Mouse (Mus musculus): Measurements from ENCODE around the gene Alx3. TPM values are rescaled to one million over a fixed set of nuclear protein-coding genes. Genes with fewer than 3 reads are reported as not detected.

The Alx3 gene
- polyA plus RNA-seq, 1 experiment from 2014 or later, result 1.2 TPM

- WGBS, result 83% methylated on average over 7 of the region's 7 CpGs
- no peak for ATAC-seq
These were observed 27.1 kb upstream of the Alx3 start for GRCm38 (mm10) chr3:107567766-107568165.

GRCm38 (mm10) chr3:107568721-107569120 lies 26.1 kb upstream of the Alx3 start:
- Histone ChIP-seq H3K27me3 (no peaks in the 10 kb centered on the region), H3K4me3 (replicated peaks) (no peak overlapping the region), H3K27ac (no peak overlapping the region), H3K9me3 (no peaks in the 10 kb centered on the region), H3K9ac (replicated peaks) (no peak overlapping the region), H3K4me2 (replicated peaks) (no peak overlapping the region), H3K4me1 (replicated peaks) (no peaks in the 10 kb centered on the region), H3K36me3 (no peaks in the 10 kb centered on the region)
- peak; percentile 68 for ATAC-seq
- WGBS, result 60% methylated on average over 4 of the region's 4 CpGs

More at GRCm38 (mm10) chr3:107567766-107568165, 27.1 kb upstream of the Alx3 start:
- Histone ChIP-seq H3K4me3 (replicated peaks) (no peak overlapping the region), H3K9me3 (no peaks in the 10 kb centered on the region), H3K36me3 (no peaks in the 10 kb centered on the region), H3K27ac (no peak overlapping the region), H3K4me2 (replicated peaks) (no peak overlapping the region), H3K9ac (replicated peaks) (no peak overlapping the region), H3K27me3 (no peaks in the 10 kb centered on the region), H3K4me1 (replicated peaks) (no peaks in the 10 kb centered on the region)

- ATAC-seq, result no peak
- H3K36me3 ChIP-seq, result no peaks in the 10 kb centered on the region
- no peak overlapping the region for H3K9ac ChIP-seq (replicated peaks)
- no peaks in the 10 kb centered on the region for H3K4me1 ChIP-seq (replicated peaks)
- no peaks in the 10 kb centered on the region for H3K27me3 ChIP-seq
- no peaks in the 10 kb centered on the region for H3K9me3 ChIP-seq
- H3K27ac ChIP-seq, result no peak overlapping the region
- WGBS, result 62% methylated on average over 2 of the region's 2 CpGs
- no peak overlapping the region for H3K4me3 ChIP-seq (replicated peaks)
- H3K4me2 ChIP-seq (replicated peaks), result no peak overlapping the region
These were observed 23.6 kb upstream of the Alx3 start for GRCm38 (mm10) chr3:107571205-107571604.

GRCm38 (mm10) chr3:107576807-107577206 lies 18.0 kb upstream of the Alx3 start:
- no peak for ATAC-seq
- Histone ChIP-seq H3K9me3 (no peaks in the 10 kb centered on the region), H3K36me3 (no peaks in the 10 kb centered on the region), H3K4me1 (replicated peaks) (no peaks in the 10 kb centered on the region), H3K4me2 (replicated peaks) (no peak overlapping the region), H3K4me3 (replicated peaks) (no peak overlapping the region), H3K27ac (no peak overlapping the region), H3K9ac (replicated peaks) (no peak overlapping the region), H3K27me3 (peaks cover 42% of the 10 kb centered on the region)
- 90% methylated on average over 3 of the region's 3 CpGs for WGBS

- Histone ChIP-seq H3K36me3 (no peaks in the 10 kb centered on the region), H3K4me3 (replicated peaks) (no peak overlapping the region), H3K4me1 (replicated peaks) (peaks cover 5% of the 10 kb centered on the region), H3K9me3 (no peaks in the 10 kb centered on the region), H3K9ac (replicated peaks) (no peak overlapping the region), H3K4me2 (replicated peaks) (no peak overlapping the region), H3K27ac (no peak overlapping the region), H3K27me3 (peaks cover 53% of the 10 kb centered on the region)
- ATAC-seq, result no peak
- WGBS, result 44% methylated on average over 3 of the region's 3 CpGs
These were observed 16.9 kb upstream of the Alx3 start for GRCm38 (mm10) chr3:107577810-107578390.

- WGBS, result 6% methylated on average over 4 of the region's 4 CpGs
- Histone ChIP-seq H3K9me3 (no peaks in the 10 kb centered on the region), H3K4me3 (replicated peaks) (no peak overlapping the region), H3K9ac (replicated peaks) (no peak overlapping the region), H3K36me3 (no peaks in the 10 kb centered on the region), H3K4me2 (replicated peaks) (no peak overlapping the region), H3K27ac (no peak overlapping the region), H3K4me1 (replicated peaks) (peaks cover 10% of the 10 kb centered on the region), H3K27me3 (peaks cover 69% of the 10 kb centered on the region)
- ATAC-seq, result peak; percentile 55
These were observed 15.4 kb upstream of the Alx3 start for GRCm38 (mm10) chr3:107579466-107579865.

GRCm38 (mm10) chr3:107581103-107582010 lies 13.5 kb upstream of the Alx3 start:
- H3K9ac ChIP-seq (replicated peaks), result no peak overlapping the region
- no peak overlapping the region for H3K4me2 ChIP-seq (replicated peaks)
- peaks cover 10% of the 10 kb centered on the region for H3K4me1 ChIP-seq (replicated peaks)
- H3K9me3 ChIP-seq, result no peaks in the 10 kb centered on the region
- H3K27ac ChIP-seq, result no peak overlapping the region
- no peaks in the 10 kb centered on the region for H3K36me3 ChIP-seq
- WGBS, result 4% methylated on average over 15 of the region's 15 CpGs
- H3K27me3 ChIP-seq, result peaks cover 88% of the 10 kb centered on the region
- ATAC-seq, result no peak
- H3K4me3 ChIP-seq (replicated peaks), result no peak overlapping the region

GRCm38 (mm10) chr3:107582130-107582874 lies 12.5 kb upstream of the Alx3 start:
- Histone ChIP-seq H3K4me1 (replicated peaks) (peaks cover 10% of the 10 kb centered on the region), H3K4me2 (replicated peaks) (peak overlapping the region; percentile 54), H3K9me3 (no peaks in the 10 kb centered on the region), H3K36me3 (no peaks in the 10 kb centered on the region), H3K27ac (no peak overlapping the region), H3K4me3 (replicated peaks) (peak overlapping the region; percentile 30), H3K9ac (replicated peaks) (no peak overlapping the region), H3K27me3 (peaks cover 97% of the 10 kb centered on the region)
- WGBS, result 2% methylated on average over 18 of the region's 18 CpGs
- no peak for ATAC-seq

GRCm38 (mm10) chr3:107582875-107583767 lies 11.7 kb upstream of the Alx3 start:
- Histone ChIP-seq H3K9ac (replicated peaks) (peak overlapping the region; percentile 44), H3K36me3 (no peaks in the 10 kb centered on the region), H3K4me1 (replicated peaks) (peaks cover 10% of the 10 kb centered on the region), H3K27me3 (peaks cover 97% of the 10 kb centered on the region), H3K27ac (no peak overlapping the region), H3K9me3 (no peaks in the 10 kb centered on the region), H3K4me2 (replicated peaks) (peak overlapping the region; percentile 54), H3K4me3 (replicated peaks) (peak overlapping the region; percentile 30)
- ATAC-seq, result no peak
- WGBS, result under 1% methylated on average over 65 of the region's 65 CpGs

GRCm38 (mm10) chr3:107583893-107584292 lies 10.9 kb upstream of the Alx3 start:
- no peak overlapping the region for H3K4me3 ChIP-seq (replicated peaks)
- H3K27ac ChIP-seq, result no peak overlapping the region
- peaks cover 10% of the 10 kb centered on the region for H3K4me1 ChIP-seq (replicated peaks)
- H3K9ac ChIP-seq (replicated peaks), result no peak overlapping the region
- peaks cover 96% of the 10 kb centered on the region for H3K27me3 ChIP-seq
- no peaks in the 10 kb centered on the region for H3K36me3 ChIP-seq
- 10% methylated on average over 1 of the region's 1 CpGs for WGBS
- no peak for ATAC-seq
- H3K4me2 ChIP-seq (replicated peaks), result no peak overlapping the region
- H3K9me3 ChIP-seq, result no peaks in the 10 kb centered on the region

GRCm38 (mm10) chr3:107586504-107586903 lies 8.3 kb upstream of the Alx3 start:
- ATAC-seq, result no peak
- no peak overlapping the region for H3K9ac ChIP-seq (replicated peaks)
- H3K4me2 ChIP-seq (replicated peaks), result no peak overlapping the region
- H3K27ac ChIP-seq, result no peak overlapping the region
- no peaks in the 10 kb centered on the region for H3K36me3 ChIP-seq
- H3K4me3 ChIP-seq (replicated peaks), result no peak overlapping the region
- H3K4me1 ChIP-seq (replicated peaks), result peaks cover 10% of the 10 kb centered on the region
- H3K27me3 ChIP-seq, result peaks cover 94% of the 10 kb centered on the region
- no peaks in the 10 kb centered on the region for H3K9me3 ChIP-seq
- WGBS, result 79% methylated on average over 6 of the region's 6 CpGs
